Mouse (Mus musculus): ENCODE measurements around the gene Per2.

DNA sequence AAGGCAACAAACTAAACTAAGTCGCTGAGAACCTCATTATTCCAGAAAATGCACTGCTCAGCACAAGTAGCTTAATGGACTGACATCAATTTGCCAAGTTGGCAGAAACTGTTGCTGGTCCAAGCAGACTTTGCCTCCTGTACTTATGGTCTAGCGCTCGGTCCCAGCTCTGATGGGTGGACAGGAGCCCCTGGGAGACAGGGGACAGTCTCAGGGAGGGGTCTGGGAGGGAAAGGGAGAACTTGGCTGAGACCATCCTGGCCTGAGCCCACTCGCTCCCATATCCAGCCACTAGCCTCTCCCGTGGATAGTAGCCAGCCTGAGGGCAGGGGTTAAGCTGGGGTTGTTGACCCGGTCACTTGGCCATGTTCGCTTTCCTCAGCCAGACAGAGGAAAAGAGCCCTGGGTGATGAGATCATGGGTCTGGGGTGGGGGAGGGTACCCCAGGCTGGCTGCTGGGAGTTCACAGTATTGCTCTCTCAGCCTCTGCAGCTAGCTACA, 3.4 kb downstream of the Per2 start:
- TF ChIP-seq CTCF (IDR thresholded peaks at IDR 0.05; ENCODE audit: extremely low read depth, insufficient read length, insufficient replicate concordance, low read depth, low read length) (no peak), POLR2A (IDR thresholded peaks at IDR 0.05; ENCODE audit: low read depth, low read length) (no peak)

Data from small intestine, adult 2 months (tissue).